Mouse (Mus musculus): ENCODE measurements around the gene Gm20458. TPM values are rescaled to one million over a fixed set of nuclear protein-coding genes. Genes with fewer than 3 reads are reported as not detected.

Gm20458 gene
- polyA plus RNA-seq, 1 experiment from 2014 or later: 19.2 TPM

DNA sequence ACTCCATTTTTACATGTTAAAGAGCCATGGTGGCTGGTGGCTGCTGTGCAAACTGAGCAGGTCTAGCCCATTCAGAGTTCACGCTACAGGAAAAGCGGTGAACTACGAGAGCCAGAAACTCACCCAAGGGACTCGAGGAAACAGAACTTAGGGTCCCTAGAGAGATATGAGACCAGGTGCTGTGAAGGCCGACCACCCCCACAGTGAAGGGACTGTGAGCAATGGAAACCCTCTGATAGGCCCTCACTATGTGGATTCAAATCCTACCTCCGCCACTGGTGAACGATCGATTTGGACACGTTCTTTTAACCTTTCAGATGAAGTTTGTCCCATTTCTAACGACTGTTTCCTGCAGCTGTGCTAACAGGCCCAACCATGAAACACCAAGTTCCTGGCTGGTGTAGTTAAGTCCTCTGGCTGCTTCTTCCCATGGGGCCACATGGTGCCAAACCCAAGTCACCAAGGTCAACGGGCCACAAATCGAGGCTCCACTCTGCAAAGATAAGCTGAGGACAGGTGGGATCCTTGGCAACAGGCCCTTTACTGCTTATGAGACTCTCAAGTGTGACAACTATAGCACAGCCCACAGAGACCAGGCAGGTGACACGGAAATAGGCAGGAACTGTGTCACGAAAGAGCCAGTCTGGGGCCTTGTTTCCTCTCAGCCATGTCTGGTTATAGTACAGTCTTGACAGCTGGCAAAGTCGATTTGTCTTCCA is 37.9 kb upstream of the Gm20458 start:
- Histone ChIP-seq H3K27ac (ENCODE audit: low read length) (peak overlapping the region; percentile 75; the same call in 1 of the 2 replicates), H3K36me3 (ENCODE audit: control insufficient read depth, insufficient read depth, low read length) (peaks cover 16% of the 10 kb centered on the region), H3K9me3 (replicated peaks; ENCODE audit: control insufficient read depth, low read length) (no peaks in the 10 kb centered on the region), H3K9ac (ENCODE audit: low read length) (no peak overlapping the region), H3K4me1 (ENCODE audit: control insufficient read depth, insufficient read depth, low read length) (no peaks in the 10 kb centered on the region; the same call in 1 of the 2 replicates), H3K4me3 (replicated peaks; ENCODE audit: low read length) (no peak overlapping the region), H3K4me2 (ENCODE audit: low read depth, low read length) (no peak overlapping the region), H3K27me3 (ENCODE audit: control insufficient read depth, insufficient read depth, low read length) (no peaks in the 10 kb centered on the region)
- ATAC-seq (ENCODE audit: insufficient read depth, low FRiP score): 0 out of 2 replicates have a peak, but pooled peaks have one; percentile 31
- 80% methylated on average over 15 of the region's 15 CpGs for WGBS

DNA sequence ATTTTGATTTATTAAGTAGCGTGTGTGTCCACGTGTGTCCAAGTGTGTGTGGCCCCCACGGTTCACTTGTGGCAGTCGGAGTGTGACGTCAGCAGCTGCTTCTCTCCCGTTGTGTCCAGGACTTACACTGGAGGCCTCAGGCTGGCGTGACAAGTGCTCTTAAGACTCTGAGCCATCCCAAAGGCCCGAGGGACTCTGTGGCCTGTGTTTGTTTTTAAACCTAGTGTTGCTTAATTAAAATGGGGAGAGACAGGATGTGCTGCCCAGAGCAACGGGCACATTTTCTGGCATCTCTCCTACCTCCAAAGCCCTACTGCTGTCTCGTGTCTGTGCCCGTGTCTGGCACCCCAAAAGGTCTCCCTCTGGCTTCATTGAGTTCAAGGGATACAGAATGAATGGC is 37.3 kb upstream of the Gm20458 start:
- H3K9me3 ChIP-seq (replicated peaks; ENCODE audit: control insufficient read depth, low read length): no peaks in the 10 kb centered on the region
- 86% methylated on average over 11 of the region's 11 CpGs for WGBS
- no peak overlapping the region; the same call in 1 of the 2 replicates for H3K27ac ChIP-seq (ENCODE audit: low read length)

DNA sequence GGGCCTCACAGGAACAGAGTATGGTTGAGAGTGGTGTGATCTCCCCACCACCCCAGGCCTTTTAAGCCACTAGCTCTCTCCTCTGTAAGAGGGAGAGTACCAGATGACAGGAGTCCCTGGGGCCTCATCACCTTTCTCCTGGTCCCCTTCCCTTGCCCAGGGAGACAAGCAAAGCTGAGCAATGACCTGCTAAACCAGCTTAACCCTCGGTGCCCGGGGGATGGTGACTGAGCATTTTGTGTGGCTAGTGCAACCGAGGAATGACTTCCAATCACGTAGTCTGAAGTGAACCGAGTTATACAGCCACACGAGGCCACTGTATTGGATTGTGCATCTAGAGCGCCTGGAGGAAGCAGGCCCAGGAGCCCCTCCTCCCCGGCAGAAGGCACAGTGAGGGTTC is 36.4 kb upstream of the Gm20458 start:
- Histone ChIP-seq H3K4me1 (ENCODE audit: control insufficient read depth, insufficient read depth, low read length) (no peaks in the 10 kb centered on the region), H3K4me2 (ENCODE audit: low read depth, low read length) (no peak overlapping the region), H3K27me3 (ENCODE audit: control insufficient read depth, insufficient read depth, low read length) (no peaks in the 10 kb centered on the region), H3K4me3 (replicated peaks; ENCODE audit: low read length) (no peak overlapping the region), H3K9ac (ENCODE audit: low read length) (no peak overlapping the region), H3K9me3 (replicated peaks; ENCODE audit: control insufficient read depth, low read length) (no peaks in the 10 kb centered on the region), H3K27ac (ENCODE audit: low read length) (no peak overlapping the region), H3K36me3 (ENCODE audit: control insufficient read depth, insufficient read depth, low read length) (peaks cover 26% of the 10 kb centered on the region)
- WGBS: 86% methylated on average over 8 of the region's 8 CpGs
- no peak for ATAC-seq (ENCODE audit: insufficient read depth, low FRiP score)

More for the DNA sequence above, 37.3 kb upstream of the Gm20458 start:
- ATAC-seq (ENCODE audit: insufficient read depth, low FRiP score): no peak
- Histone ChIP-seq H3K36me3 (ENCODE audit: control insufficient read depth, insufficient read depth, low read length) (peaks cover 21% of the 10 kb centered on the region), H3K4me2 (ENCODE audit: low read depth, low read length) (no peak overlapping the region), H3K4me1 (ENCODE audit: control insufficient read depth, insufficient read depth, low read length) (no peaks in the 10 kb centered on the region; the same call in 1 of the 2 replicates), H3K27me3 (ENCODE audit: control insufficient read depth, insufficient read depth, low read length) (no peaks in the 10 kb centered on the region), H3K9ac (ENCODE audit: low read length) (no peak overlapping the region), H3K4me3 (replicated peaks; ENCODE audit: low read length) (no peak overlapping the region)

DNA sequence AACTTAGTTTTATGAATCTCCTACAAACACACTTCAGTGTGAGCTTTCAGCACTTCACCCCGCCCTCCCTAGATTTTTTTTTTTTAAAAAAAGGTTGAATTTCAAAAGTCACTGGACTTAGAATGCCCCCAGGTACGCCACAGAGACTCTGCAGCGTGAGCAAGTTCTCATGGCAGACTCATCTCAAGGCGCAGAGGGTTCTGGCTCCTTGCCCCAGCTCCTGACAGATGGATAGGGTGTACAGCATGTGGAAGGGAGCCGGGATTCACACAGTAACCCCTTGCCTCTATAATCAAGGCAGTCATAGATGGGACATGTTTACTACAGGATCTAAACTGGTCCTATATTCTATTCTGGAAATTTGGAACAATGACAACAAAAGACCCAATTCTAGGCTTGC is 35.4 kb upstream of the Gm20458 start:
- WGBS: 75% methylated on average over 5 of the region's 5 CpGs
- H3K27me3 ChIP-seq (ENCODE audit: control insufficient read depth, insufficient read depth, low read length): no peaks in the 10 kb centered on the region
- no peak for ATAC-seq (ENCODE audit: insufficient read depth, low FRiP score)

DNA sequence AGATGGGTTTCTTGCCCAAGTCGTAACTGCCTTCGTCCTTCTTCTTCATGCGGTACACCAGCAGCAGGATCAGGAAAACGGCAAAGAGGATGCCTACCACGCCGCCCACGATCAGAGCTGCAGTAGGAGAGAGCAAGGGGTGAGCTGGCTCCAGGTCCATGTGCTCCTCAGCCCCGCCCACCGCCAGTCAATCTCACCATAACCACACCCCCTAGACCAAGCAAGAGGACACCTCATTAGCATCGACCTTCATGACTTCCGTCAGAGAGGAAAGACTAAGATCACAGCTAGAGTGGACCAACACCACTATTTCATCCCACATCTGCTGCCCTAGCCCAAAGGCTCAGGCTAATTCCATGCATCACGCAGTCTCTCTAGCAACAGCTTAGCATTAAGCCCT is 34.6 kb upstream of the Gm20458 start:
- 26% methylated on average over 12 of the region's 12 CpGs for WGBS
- H3K4me1 ChIP-seq (ENCODE audit: control insufficient read depth, insufficient read depth, low read length): peaks cover 10% of the 10 kb centered on the region
- no peaks in the 10 kb centered on the region for H3K27me3 ChIP-seq (ENCODE audit: control insufficient read depth, insufficient read depth, low read length)
- H3K9ac ChIP-seq (ENCODE audit: low read length): no peak overlapping the region
- H3K27ac ChIP-seq (ENCODE audit: low read length): no peak overlapping the region
- H3K4me2 ChIP-seq (ENCODE audit: low read depth, low read length): no peak overlapping the region
- H3K4me3 ChIP-seq (replicated peaks; ENCODE audit: low read length): no peak overlapping the region
- ATAC-seq (ENCODE audit: insufficient read depth, low FRiP score): no peak
- H3K9me3 ChIP-seq (replicated peaks; ENCODE audit: control insufficient read depth, low read length): no peaks in the 10 kb centered on the region
- H3K36me3 ChIP-seq (ENCODE audit: control insufficient read depth, insufficient read depth, low read length): peaks cover 26% of the 10 kb centered on the region

More for the DNA sequence above, 35.4 kb upstream of the Gm20458 start:
- no peaks in the 10 kb centered on the region for H3K9me3 ChIP-seq (replicated peaks; ENCODE audit: control insufficient read depth, low read length)
- H3K36me3 ChIP-seq (ENCODE audit: control insufficient read depth, insufficient read depth, low read length): peaks cover 26% of the 10 kb centered on the region
- H3K4me3 ChIP-seq (replicated peaks; ENCODE audit: low read length): no peak overlapping the region
- peaks cover 3% of the 10 kb centered on the region; the same call in 1 of the 2 replicates for H3K4me1 ChIP-seq (ENCODE audit: control insufficient read depth, insufficient read depth, low read length)
- no peak overlapping the region for H3K9ac ChIP-seq (ENCODE audit: low read length)
- no peak overlapping the region for H3K4me2 ChIP-seq (ENCODE audit: low read depth, low read length)
- H3K27ac ChIP-seq (ENCODE audit: low read length): no peak overlapping the region

DNA sequence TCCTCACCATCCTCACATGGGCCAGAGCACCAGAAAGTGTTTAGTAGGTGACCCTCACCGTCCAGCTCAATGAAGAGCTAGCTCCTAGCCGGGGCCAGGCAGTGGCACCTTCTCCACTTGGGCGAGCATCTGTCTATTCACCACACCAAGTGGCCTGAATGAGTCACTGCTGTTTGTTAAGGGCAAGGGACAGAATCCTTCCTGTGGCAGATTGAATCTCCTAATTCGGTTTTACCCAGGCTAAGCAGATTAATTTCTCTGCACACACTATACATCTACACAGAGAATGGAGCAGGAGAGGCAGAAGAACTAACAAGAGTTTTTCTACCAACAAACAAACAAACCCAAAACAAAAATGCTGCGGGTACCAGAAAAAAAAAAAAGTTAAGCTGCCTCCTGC is 33.8 kb upstream of the Gm20458 start:
- Histone ChIP-seq H3K9me3 (replicated peaks; ENCODE audit: control insufficient read depth, low read length) (no peaks in the 10 kb centered on the region), H3K27ac (ENCODE audit: low read length) (no peak overlapping the region), H3K4me1 (ENCODE audit: control insufficient read depth, insufficient read depth, low read length) (peaks cover 18% of the 10 kb centered on the region), H3K9ac (ENCODE audit: low read length) (no peak overlapping the region), H3K4me2 (ENCODE audit: low read depth, low read length) (no peak overlapping the region), H3K36me3 (ENCODE audit: control insufficient read depth, insufficient read depth, low read length) (peaks cover 26% of the 10 kb centered on the region), H3K27me3 (ENCODE audit: control insufficient read depth, insufficient read depth, low read length) (no peaks in the 10 kb centered on the region), H3K4me3 (replicated peaks; ENCODE audit: low read length) (no peak overlapping the region)
- WGBS: 79% methylated on average over 5 of the region's 5 CpGs
- no peak for ATAC-seq (ENCODE audit: insufficient read depth, low FRiP score)

DNA sequence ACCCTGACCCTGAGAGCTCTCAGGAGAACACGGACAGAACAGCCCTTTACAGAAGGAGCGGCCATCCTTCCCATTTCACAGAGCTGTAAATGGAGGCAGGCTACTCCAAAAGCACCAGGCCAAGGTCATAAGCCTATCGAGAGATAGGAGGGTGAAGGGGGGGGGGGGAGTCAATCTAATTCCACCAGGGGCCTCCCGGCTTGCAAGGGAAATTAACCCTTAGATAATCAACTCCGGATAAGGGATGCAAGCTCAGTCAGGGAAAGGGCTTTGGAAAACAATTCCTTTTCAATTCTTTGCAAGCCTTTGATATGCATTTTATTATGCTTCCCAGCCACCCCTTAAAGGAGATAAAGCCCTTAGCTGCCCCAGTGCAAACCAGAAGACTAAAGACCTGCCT is 32.3 kb upstream of the Gm20458 start:
- Histone ChIP-seq H3K27me3 (ENCODE audit: control insufficient read depth, insufficient read depth, low read length) (no peaks in the 10 kb centered on the region), H3K4me2 (ENCODE audit: low read depth, low read length) (no peak overlapping the region), H3K4me3 (replicated peaks; ENCODE audit: low read length) (no peak overlapping the region), H3K27ac (ENCODE audit: low read length) (no peak overlapping the region), H3K4me1 (ENCODE audit: control insufficient read depth, insufficient read depth, low read length) (peaks cover 33% of the 10 kb centered on the region), H3K9me3 (replicated peaks; ENCODE audit: control insufficient read depth, low read length) (no peaks in the 10 kb centered on the region), H3K36me3 (ENCODE audit: control insufficient read depth, insufficient read depth, low read length) (peaks cover 26% of the 10 kb centered on the region), H3K9ac (ENCODE audit: low read length) (no peak overlapping the region)
- ATAC-seq (ENCODE audit: insufficient read depth, low FRiP score): no peak
- 33% methylated on average over 5 of the region's 5 CpGs for WGBS

DNA sequence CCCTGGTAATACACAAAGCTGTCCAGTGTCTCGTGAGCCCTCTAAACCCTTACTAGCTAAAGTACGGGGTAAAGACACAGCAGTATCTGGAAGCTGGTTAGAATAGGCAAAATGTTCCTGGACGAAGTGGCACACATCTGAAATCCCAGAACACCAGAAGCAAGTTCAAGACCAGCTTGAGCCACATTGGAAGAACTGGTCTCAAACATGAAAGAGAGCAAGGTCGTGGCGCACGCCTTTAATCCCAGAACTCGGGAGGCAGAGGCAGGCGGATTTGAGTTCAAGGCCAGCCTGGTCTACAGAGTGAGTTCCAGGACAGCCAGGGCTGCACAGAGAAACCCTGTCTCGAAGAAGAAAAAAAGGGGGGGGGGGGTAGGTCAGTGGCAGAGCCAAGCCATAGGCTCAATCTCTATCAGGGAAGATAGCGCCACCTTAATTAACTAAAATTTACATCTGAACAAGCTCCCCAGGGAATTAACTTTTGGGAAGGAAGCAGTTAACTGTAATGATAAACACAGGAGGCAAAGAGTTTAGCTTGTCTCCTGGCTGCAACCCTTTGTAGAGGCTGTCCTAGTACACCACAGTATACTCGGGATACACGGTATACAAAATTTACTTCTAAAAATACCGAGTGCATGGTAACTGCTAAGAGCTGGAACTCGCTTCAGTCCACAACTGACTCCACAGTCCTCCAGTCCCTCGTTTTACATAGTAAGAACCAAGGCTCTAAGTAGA is 30.7 kb upstream of the Gm20458 start:
- Histone ChIP-seq H3K27ac (ENCODE audit: low read length) (peak overlapping the region; percentile 90; the same call in 1 of the 2 replicates), H3K27me3 (ENCODE audit: control insufficient read depth, insufficient read depth, low read length) (no peaks in the 10 kb centered on the region), H3K4me3 (replicated peaks; ENCODE audit: low read length) (no peak overlapping the region), H3K4me2 (ENCODE audit: low read depth, low read length) (no peak overlapping the region), H3K9me3 (replicated peaks; ENCODE audit: control insufficient read depth, low read length) (no peaks in the 10 kb centered on the region), H3K9ac (ENCODE audit: low read length) (0 out of 2 replicates have a peak overlapping the region, but pooled peaks have one; percentile 0), H3K4me1 (ENCODE audit: control insufficient read depth, insufficient read depth, low read length) (peaks cover 48% of the 10 kb centered on the region), H3K36me3 (ENCODE audit: control insufficient read depth, insufficient read depth, low read length) (peaks cover 16% of the 10 kb centered on the region)
- ATAC-seq (ENCODE audit: insufficient read depth, low FRiP score): no peak
- WGBS: 51% methylated on average over 15 of the region's 15 CpGs

DNA sequence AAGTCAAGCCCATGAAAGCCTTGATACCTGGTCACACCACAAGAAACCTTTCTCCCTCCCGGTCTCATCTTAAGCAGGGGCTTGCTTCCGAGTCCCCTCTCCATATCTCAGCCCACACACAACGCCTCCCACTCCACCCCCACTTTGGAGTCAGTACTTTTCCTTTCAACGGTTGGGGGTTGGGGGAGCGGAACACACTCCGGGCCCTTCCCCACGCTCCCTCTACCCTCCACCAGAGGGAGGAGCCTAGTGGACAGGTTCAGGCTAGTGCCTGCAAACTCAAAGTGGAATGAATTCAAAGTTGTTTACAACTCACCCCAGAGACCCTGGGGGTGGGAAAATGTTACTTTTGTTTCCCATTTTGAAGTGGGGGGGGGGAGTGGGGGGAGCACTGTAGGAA is 30.1 kb upstream of the Gm20458 start:
- 10% methylated on average over 7 of the region's 7 CpGs for WGBS
- Histone ChIP-seq H3K9me3 (replicated peaks; ENCODE audit: control insufficient read depth, low read length) (no peaks in the 10 kb centered on the region), H3K4me1 (ENCODE audit: control insufficient read depth, insufficient read depth, low read length) (peaks cover 53% of the 10 kb centered on the region), H3K9ac (ENCODE audit: low read length) (peak overlapping the region; percentile 56; the same call in 1 of the 2 replicates), H3K27me3 (ENCODE audit: control insufficient read depth, insufficient read depth, low read length) (no peaks in the 10 kb centered on the region), H3K36me3 (ENCODE audit: control insufficient read depth, insufficient read depth, low read length) (peaks cover 10% of the 10 kb centered on the region; the same call in 1 of the 2 replicates), H3K4me3 (replicated peaks; ENCODE audit: low read length) (0 out of 2 replicates have a peak overlapping the region, but pooled peaks have one; percentile 1), H3K4me2 (ENCODE audit: low read depth, low read length) (peak overlapping the region; percentile 43; the same call in 1 of the 2 replicates), H3K27ac (ENCODE audit: low read length) (peak overlapping the region; percentile 90)
- ATAC-seq (ENCODE audit: insufficient read depth, low FRiP score): no peak

Data from stomach, embryonic 16.5 days (tissue).